Mouse (Mus musculus) lung, adult 2 months (tissue): Measurements from ENCODE around the gene Rhox4b. TPM values are rescaled to one million over a fixed set of nuclear protein-coding genes. Genes with fewer than 3 reads are reported as not detected.
"Not testable (repeated sequence)": the region's sequence is repeated elsewhere in the genome, so short reads cannot be mapped to it uniquely, and the experiment has no call there.

Source experiments
- DNase-seq: peaks from one replicate; pipeline ENCODE4 v3.0.0; 2022
- H3K4me1 ChIP-seq: fragments of 200-500 bp; 2 replicates; pipeline ENCODE4 v1.6.1; 2011; ENCODE audit warnings: low read length; ENCODE audit not compliant: control insufficient read depth, insufficient read depth
- H3K4me3 ChIP-seq: fragments of 200-500 bp; replicated peaks from 2 replicates; pipeline ENCODE3; 2011; ENCODE audit warnings: low read depth, mild to moderate bottlenecking, control low read depth, low read length; ENCODE audit errors: extremely low read depth
- WGBS: fragments of 180-500 bp; shearing (Covaris S2); methylation state at CpG from one replicate; pipeline ENCODE4 v1.1.7; 2018; 5-methylcytosine and 5-hydroxymethylcytosine counted together
- polyA plus RNA-seq: library from polyadenylated mRNA; depleted of rRNA; stranded (reverse); fragments of >200 nt; gene quantifications from 2 replicates; pipeline ENCODE4 v1.2.3, GENCODE M21; 2012; rRNA removed

The Rhox4b gene
- not detected in 2 replicates for polyA plus RNA-seq

- WGBS, result 89% methylated on average over 15 of the region's 15 CpGs
- H3K4me3 ChIP-seq, H3K4me1 ChIP-seq, DNase-seq: not testable (repeated sequence)
These were observed at the start of gene Rhox4b for GRCm38 (mm10) chrX:37432194-37432593. Gene Rhox4b, plus strand, starts transcription at chrX:37432494.

DNA sequence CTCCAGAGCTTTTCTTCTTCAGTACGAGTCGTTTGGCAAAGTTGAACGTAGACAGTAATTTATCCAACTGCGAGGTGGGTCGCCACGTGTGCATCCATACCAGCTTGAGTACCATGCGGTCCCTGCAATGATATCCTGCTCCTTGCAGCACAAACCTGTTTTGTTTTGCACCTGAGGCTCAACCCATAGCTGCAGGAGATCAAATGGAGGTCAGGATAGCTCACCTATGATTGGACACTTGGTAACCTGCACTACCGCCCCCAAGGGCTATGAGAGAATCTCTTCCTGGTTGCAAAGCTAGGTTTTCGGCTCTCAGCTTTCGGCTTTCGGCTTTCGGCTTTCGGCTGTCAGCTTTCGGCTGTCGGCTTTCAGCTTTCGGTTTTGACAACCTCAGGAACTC, 41.7 kb upstream of the Rhox4b start, which contains the start of gene Rhox4a2:
Gene Rhox4a2, plus strand, starts transcription at position 301 of the 400 bp plus-strand sequence.
- H3K4me1 ChIP-seq, H3K4me3 ChIP-seq, DNase-seq: not testable (repeated sequence)
- 87% methylated on average over 9 of the region's 16 CpGs for WGBS

- H3K4me1 ChIP-seq, H3K4me3 ChIP-seq, DNase-seq: not testable (repeated sequence)
- no CpG with 5 or more reads among the region's 9 CpGs for WGBS
These were observed 20.5 kb upstream of the Rhox4b start, which contains the start of gene Rhox2b for GRCm38 (mm10) chrX:37411767-37412166. Gene Rhox2b, plus strand, starts transcription at chrX:37412067.

DNA sequence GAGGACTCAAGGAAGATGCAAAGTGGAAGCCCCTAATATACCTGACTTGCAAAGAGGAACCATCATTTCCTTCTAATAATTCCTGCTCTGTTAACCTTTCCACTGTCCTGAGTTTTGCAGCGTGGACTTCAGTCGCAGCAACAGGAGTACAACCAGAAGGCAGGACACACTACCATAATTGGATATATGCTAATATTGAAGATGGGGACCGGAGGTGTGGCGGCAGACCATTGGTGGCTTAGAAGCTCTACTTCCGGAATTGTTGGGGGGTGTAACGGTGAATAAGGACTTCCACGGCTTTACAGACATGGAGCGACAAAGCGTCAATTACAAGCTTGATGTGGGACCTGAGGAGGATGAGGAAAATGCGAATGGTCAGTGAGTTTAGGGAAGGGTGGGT, 21.1 kb downstream of the Rhox4b start, which contains the start of gene Rhox2c:
Gene Rhox2c, plus strand, starts transcription at position 301 of the 400 bp plus-strand sequence.
- not testable (repeated sequence) for H3K4me3 ChIP-seq, DNase-seq, H3K4me1 ChIP-seq
- 90% methylated on average over 8 of the region's 10 CpGs for whole genome bisulfite sequencing

DNA sequence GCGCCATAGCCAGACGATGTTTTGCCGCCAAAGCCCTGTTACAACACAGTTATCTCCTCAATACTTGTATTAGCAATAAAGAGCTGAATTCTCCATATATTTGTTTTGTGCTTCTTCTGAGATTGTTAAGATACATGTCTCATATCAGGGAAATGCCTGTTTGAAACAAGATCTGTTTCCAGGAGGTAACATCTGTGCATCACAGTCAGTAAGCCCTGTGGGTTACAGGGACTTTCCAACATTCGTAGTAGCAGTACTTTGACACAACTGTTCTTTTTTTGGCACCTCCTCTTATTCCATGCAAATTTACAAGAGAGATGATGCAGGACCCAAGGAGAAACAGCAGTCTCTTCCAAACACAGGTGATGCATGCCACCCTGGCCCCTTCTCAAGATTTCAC, 26.0 kb downstream of the Rhox4b start, which contains the start of gene Rhox3c:
Gene Rhox3c, plus strand, starts transcription at position 301 of the 400 bp plus-strand sequence.
- not testable (repeated sequence) for DNase-seq, H3K4me1 ChIP-seq, H3K4me3 ChIP-seq
- WGBS, result 87% methylated on average over 3 of the region's 4 CpGs

DNA sequence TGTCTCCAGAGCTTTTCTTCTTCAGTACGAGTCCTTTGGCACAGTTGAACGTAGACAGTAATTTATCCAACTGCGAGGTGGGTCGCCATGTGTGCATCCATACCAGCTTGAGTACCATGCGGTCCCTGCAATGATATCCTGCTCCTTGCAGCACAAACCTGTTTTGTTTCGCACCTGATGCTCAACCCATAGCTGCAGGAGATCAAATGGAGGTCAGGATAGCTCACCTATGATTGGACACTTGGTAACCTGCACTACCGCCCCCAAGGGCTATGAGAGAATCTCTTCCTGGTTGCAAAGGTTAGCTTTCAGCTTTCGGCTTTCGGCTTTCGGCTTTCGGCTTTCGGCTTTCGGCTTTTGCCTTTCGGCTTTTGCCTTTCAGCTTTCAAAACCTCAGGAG, 47.7 kb downstream of the Rhox4b start, which contains the start of gene Rhox4c:
Gene Rhox4c, plus strand, starts transcription at position 301 of the 400 bp plus-strand sequence.
- 91% methylated on average over 14 of the region's 14 CpGs for WGBS
- DNase-seq, H3K4me1 ChIP-seq, H3K4me3 ChIP-seq: not testable (repeated sequence)

Other genes with a start within 250 kb of the Rhox4b start
- gene Ndufa1, start 241.3 kb upstream of the Rhox4b start, polyA plus RNA-seq, result 175 and 198 TPM in 2 replicates
- 1.9 and 2.1 TPM in 2 replicates for gene Rnf113a1, start 241.2 kb upstream of the Rhox4b start, polyA plus RNA-seq
- not detected in 2 replicates for gene Gm9, start 221.5 kb upstream of the Rhox4b start, polyA plus RNA-seq
- gene Rhox1, start 210.2 kb upstream of the Rhox4b start, polyA plus RNA-seq, result not detected in 2 replicates
- not detected in 2 replicates for gene Rhox2a, start 187.5 kb upstream of the Rhox4b start, polyA plus RNA-seq
- gene Rhox3a, start 182.6 kb upstream of the Rhox4b start, polyA plus RNA-seq, result not detected in 2 replicates
- not detected in 2 replicates for gene Rhox4a, start 167.2 kb upstream of the Rhox4b start, polyA plus RNA-seq
- gene Rhox3a2, start 52.5 kb upstream of the Rhox4b start, polyA plus RNA-seq, result not detected in 2 replicates
- not detected in 2 replicates for gene Rhox4a2, start 41.6 kb upstream of the Rhox4b start, polyA plus RNA-seq
- gene Rhox2b, start 20.4 kb upstream of the Rhox4b start, polyA plus RNA-seq, result not detected in 2 replicates
- gene Rhox2c, start 21.2 kb downstream of the Rhox4b start, polyA plus RNA-seq, result not detected in 2 replicates
- not detected in 2 replicates for gene Rhox3c, start 26.1 kb downstream of the Rhox4b start, polyA plus RNA-seq
- not detected in 2 replicates for gene Rhox4c, start 47.8 kb downstream of the Rhox4b start, polyA plus RNA-seq
- gene Rhox2d, start 60.9 kb downstream of the Rhox4b start, polyA plus RNA-seq, result not detected in 2 replicates
- gene Rhox4d, start 81.9 kb downstream of the Rhox4b start, polyA plus RNA-seq, result not detected in 2 replicates
- not detected in 2 replicates for gene Rhox2e, start 98.0 kb downstream of the Rhox4b start, polyA plus RNA-seq
- not detected in 2 replicates for gene Rhox3e, start 109.5 kb downstream of the Rhox4b start, polyA plus RNA-seq
- gene Rhox4e, start 124.9 kb downstream of the Rhox4b start, polyA plus RNA-seq, result not detected in 2 replicates
- gene Rhox2f, start 138.9 kb downstream of the Rhox4b start, polyA plus RNA-seq, result not detected in 2 replicates
- gene Rhox3f, start 148.5 kb downstream of the Rhox4b start, polyA plus RNA-seq, result not detected in 2 replicates
- gene Rhox4f, start 175.2 kb downstream of the Rhox4b start, polyA plus RNA-seq, result not detected in 2 replicates
- gene Rhox3g, start 196.1 kb downstream of the Rhox4b start, polyA plus RNA-seq, result not detected in 2 replicates
- not detected in 2 replicates for gene Rhox2g, start 211.0 kb downstream of the Rhox4b start, polyA plus RNA-seq
- gene Rhox4g, start 218.8 kb downstream of the Rhox4b start, polyA plus RNA-seq, result not detected in 2 replicates
- gene Rhox3h, start 236.3 kb downstream of the Rhox4b start, polyA plus RNA-seq, result not detected in 2 replicates
- gene Rhox2h, start 240.8 kb downstream of the Rhox4b start, polyA plus RNA-seq, result not detected in 2 replicates